Mouse (Mus musculus) kidney, postnatal 36 days (tissue): ENCODE measurements at regions not wholly inside any gene's neighbourhood (a gene's known extent, or its start where the extent isn't known, plus 50 kb on each side); places are given as distances from the start of the nearest gene placed in this dataset.

ENCODE experiments used
- DNase-seq, 2 experiments: peaks; one replicate each; pipeline ENCODE4 v3.0.0; 2021 to 2022; ENCODE audit warnings: mixed read lengths in 2 of 2

DNA sequence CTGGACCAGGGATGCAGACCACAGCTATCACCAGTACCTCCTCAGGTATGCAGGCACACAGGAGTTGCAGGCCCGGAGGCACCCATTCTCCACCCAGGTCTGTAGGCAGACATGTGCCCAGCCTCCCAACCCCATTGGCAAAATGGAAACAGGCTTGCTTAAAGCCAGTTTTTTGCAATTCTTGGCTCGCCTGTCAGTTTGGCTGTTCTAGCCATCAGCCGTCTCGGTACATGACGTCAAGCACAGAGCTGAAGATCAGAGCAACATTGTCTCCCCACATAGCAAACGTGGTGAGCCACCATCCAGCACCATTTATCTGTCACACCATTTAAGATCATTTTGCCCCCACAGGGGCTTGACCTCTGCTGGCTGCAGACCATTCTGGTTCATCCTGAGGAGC is 196.1 kb upstream of the Cops8 start:
- DNase-seq: no peak

DNA sequence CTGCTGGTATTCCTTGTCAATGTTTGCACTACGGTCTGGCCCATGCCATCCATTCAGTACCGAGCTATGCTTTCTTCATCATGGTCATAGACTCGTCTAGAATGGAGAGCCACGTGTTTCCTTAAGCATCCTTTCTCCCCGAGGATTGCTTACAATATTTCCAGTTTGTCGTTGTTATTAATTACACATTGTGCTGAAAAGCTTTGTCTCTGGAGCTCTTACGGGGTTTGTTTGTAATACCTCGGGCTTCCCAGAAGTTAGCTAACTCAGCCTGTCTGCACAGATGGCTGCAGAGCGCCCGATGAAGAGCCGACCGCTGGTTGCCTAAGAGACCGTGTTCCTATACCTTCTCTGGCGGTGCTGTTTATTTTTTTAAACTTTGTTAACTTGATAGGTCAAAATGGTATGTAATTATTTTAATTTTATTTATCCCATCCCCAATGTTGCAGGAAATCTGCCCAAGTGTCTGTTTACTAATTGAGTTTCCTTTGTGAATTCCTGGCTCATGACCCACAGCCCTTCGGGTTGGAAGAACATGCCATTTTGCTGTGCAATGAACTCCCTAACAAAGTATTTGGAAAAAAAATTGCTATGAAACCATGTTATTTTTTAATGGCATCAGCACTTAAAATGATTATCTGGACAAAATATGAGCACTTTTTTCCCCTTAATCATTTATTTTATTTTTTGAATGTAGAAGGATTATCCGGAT is 194.1 kb upstream of the Cops8 start:
- no peak for DNase-seq

DNA sequence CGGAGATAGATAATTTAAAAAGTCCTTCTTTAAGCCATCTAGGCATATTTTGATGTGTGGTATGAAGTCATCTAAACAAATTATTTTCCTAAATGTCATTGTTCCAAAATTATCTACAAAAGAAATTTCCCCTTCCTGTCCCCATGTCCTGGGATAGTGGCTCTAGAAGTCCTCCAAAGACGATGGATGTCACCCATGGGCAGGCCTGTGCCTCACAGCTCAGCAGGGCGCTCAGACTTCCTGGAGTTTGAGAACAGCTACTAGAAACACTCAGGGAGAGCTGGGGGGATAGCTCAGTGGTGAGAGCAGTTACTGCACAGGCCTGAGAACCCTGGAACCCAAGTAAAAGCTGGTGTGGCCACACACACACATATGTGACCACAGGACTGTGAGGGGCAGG is 193.5 kb upstream of the Cops8 start:
- DNase-seq: no peak

DNA sequence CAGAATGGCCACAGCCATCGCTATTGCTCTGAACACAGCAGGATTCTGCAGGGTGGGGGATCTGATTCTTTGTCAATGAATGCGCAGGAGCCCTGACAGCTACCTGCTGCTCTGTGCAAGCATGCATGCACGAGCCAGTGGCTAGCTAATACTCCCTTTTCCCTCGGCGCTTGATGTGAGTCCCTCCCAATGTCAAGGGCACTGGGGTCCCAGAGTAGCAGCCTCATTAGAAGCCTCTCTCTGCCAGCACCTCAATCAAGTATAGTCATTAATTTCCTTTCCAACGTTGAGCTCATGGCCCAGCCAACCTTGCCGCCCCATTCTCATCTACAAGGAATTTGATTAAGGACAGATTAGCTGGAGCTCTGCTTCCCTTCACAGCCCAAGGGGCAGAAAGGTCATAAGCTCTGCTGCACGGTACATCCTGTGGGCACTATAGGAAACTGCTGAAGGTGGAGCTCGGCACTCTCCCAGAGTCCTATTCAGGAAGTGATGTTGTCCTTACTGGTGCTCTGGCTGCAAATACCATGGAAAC is 190.2 kb upstream of the Cops8 start:
- DNase-seq: peak; percentile 37 to 62

DNA sequence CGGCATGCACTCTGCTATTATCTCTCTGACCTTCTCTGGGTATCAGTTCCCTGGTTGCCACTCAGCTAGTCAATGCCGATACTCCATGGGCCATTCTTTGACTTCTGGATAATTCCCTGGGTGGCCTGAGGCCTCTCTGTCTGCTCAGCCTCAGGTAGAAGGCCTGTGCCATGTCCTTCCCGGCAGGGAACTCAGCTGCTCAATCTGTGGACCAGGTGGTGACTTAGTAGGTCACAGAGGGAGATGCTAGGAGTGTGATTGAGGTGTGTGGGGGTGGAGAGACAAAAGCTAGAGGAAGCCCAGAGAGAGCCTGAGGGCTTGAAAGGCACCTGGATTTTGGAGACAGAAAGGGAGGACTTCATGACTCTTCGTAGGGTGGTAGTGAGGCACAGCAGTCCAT is 188.0 kb upstream of the Cops8 start:
- DNase-seq: no peak

DNA sequence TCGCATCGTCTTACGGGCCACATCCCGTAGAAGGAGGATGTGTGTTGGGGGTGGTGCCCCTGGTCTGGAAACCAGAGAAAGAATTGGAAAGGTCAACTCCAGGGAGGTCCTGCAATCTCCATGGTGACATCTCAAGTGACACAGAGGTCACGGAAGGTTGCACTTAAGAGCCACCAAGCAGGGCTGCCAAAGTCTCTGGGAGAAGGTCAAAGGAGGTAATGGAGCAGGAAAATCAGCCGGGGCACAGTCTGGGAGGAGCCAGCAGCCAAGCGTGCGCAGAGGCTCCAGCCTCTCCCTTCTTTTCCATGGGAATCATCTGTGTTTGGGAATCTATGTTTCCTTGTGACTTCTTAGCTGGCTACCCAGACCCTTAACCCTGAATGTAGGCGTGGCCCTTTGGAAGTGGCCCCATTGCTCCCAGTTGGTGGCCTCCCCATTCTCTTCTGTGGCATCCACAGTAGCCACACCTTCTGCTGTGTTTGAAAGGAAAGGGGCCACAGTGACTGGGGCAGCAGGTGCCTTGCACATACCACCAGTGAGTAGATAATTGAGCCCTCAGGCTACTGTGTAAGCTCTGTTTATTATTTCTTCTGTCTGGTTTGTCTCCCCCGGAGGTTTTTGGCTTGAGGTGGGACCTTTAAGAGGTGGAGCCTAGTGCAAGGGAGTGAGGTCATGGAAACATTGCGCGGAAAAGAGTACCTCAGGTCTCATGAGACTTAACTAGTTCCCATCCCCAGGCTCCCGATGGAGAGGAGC is 178.5 kb upstream of the Cops8 start:
- peak; percentile 41 to 55 for DNase-seq

DNA sequence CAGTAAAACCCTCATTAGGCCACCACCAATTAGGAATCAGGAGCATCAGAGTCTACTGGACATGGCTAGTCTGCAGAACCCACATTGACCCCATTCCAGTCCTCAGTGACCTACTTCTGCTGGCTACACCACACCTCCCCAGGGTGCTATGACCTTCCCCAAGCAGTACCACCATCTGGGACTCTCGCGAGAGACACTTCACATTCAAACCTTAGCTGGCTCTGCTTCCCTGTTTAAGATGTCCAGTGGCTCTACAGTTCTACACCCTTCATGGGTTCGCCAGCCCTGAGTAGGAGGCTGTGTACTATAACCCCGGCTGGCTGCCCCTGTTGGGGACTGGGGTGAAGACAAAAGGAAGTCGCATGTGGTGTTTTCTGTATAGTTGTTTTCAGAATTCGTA is 174.4 kb upstream of the Cops8 start:
- no peak for DNase-seq

DNA sequence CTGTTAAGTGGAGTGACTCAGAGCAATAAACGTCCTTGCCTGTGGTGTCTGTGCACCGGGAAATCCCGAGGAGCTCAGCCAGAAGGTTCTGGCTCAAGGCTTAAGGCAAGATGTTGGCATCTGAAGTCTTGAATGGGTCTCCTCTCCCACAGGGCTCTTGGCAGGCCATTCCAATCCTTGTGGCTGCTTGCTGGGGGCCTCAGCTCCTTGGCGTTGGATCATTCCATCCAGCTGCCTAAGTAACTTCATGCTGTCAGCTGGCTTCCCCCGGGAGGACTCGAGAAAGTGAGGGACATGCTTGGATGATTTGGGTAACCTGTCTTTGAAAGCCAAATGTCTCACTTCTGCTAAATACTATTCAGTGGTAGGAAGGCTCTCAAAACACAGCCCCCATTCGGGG is 174.0 kb upstream of the Cops8 start:
- DNase-seq: no peak

DNA sequence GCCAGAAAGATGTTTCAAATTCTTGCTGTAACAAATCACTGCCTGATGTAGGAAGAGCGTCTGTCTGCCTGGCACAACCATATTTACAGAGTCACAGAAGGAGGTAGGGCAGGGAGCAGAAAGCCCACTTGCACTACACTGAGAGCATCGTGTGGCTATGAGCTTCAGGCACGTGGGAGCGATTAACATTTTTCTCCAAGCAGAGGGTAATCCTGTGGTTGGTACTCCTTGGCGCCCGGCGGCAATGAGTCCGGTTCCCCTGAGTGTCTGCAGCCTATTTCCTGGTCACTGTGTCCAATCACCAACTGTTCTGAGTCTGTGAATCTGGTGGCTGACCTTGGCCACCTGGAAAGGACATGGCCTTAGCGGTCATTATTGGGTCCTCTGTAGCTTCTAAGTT is 172.3 kb upstream of the Cops8 start:
- DNase-seq: no peak

DNA sequence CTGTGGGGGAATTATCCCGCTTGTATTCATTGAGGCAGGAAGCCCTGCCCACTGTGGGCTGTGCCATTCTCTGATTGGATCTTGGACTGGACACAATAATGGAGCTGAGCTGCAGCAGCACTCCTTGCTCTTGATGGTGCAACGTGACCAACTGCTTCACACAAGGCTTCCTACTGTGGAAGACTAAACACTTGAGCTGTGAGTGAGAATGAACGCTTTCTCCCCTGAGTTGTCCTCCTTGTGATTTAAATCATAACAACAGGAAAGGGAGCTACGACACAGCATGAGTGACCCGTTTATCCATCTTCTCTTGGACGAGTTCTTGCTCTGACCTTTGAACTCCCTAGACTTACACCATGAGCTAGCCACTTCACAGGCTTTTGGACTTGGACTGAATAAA is 171.0 kb upstream of the Cops8 start:
- DNase-seq: no peak

DNA sequence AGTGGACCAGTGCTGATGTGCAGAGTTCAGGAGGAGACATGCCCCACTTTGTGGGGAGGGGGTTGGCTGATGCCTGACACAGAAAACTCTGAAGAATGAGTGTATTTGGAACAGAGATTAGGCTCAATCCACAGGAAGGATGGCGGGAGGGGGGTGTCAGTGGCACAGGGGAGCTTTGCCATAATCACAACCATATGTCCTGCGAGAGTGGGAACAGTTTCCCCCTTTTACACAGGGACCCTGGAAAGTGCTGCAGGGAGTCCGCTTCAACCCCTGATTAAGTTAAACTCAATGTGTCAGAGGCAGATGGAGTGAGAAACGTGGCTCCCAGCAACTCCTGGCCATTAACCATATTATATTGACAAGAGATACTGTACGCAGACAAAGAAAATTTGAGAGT is 168.9 kb upstream of the Cops8 start:
- no peak for DNase-seq

DNA sequence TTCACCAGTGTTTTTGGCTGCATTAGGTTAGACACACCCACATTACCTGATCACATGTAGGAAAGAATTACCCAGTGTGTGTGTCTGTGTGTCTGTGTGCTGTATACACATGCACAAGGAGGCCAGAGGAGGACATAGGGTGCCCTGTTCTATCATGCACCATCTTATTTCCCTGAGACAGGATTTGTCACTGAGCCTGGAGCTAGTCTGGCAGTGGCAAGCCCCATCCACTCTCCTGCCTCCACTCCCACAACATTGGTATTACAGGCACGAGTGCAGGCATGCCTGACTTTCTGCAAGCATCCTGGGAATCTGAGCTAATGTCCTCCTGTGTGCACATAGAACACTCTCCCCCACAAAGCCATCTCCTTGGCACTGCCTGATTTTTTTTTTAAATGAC is 162.1 kb upstream of the Cops8 start:
- peak in 1 of 2 experiments; percentile 26 for DNase-seq

DNA sequence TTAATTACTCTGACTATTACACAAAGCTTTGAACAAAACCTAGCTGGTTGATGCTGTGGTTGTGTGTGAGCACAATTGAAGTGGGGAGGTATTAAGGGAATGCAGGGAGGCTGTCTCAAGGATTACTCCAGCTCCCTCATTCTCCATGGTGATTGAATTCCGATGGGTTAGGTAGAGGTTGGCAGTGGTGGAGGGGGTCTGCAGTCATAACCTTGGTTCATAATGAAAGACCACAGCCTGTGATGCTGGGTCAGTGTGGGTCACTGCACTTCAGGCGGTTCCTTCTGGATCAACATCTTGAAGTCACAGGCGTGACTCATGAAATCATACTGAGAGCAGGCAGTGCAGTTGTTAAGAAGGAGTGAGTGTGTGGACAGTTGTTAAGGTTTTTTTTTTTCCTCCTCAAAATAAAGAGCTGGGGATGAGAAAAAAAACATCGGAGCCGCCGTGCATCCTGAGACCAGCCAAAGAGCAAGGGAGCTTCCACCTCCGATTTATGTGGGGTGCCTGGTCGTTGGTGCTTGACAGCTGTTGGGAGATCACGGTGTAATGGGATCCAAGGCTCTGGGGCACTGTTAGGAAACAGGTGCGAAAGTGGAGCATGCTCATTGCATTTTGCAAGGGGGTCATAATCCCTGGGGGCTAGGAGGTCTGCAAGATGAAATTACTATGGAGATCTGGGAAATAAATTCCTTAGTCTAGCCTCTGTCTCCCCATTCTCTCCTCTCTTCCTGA is 161.5 kb upstream of the Cops8 start:
- DNase-seq: peak in 1 of 2 experiments; percentile 17

DNA sequence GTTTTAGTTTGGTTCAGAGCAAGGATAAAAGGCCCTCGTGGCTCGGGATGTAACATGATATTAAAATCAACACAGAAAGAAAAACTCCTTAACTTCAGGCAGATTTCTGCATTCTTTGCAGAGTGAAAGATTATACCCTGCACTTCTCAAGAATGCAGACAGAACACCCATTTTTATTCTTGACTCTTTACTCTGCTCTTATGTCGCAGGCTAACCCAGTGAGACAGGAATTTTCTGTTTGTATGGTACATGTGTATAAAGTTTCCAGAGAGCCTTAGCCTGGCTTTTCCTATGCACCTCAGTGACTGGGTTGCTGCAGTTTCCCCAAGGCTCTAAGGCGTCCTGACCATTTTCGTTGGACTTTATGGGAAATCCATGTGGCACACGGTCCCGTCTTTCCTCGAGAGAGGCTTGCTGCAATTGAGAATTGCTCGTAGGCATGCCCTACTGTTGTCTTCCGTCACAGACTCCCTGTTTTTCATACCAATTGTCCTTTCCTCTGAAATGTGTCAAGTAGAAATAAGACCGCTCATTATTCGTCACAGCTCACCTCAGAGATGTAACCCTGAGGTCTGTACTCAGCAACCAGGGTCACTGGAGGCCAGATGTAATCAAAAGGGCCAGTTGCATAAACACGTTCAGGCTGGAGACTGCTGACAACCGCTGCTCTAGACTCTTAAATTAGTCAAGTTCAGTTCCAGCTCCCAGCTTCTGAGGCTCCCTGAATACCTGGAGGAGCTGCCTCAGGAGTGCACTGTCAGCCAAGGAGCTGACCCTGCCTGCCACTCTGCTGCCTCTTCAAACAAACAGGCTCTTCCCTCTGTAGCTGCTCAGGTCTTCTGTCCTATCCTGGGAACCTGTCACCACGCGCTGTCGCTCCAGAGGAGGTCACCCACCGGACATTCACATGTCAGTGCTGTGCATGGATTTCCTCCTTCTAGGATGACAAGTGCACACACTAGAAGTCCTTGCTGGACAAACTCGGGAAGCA is 160.2 kb upstream of the Cops8 start:
- DNase-seq: peak in 1 of 2 experiments; percentile 28

DNA sequence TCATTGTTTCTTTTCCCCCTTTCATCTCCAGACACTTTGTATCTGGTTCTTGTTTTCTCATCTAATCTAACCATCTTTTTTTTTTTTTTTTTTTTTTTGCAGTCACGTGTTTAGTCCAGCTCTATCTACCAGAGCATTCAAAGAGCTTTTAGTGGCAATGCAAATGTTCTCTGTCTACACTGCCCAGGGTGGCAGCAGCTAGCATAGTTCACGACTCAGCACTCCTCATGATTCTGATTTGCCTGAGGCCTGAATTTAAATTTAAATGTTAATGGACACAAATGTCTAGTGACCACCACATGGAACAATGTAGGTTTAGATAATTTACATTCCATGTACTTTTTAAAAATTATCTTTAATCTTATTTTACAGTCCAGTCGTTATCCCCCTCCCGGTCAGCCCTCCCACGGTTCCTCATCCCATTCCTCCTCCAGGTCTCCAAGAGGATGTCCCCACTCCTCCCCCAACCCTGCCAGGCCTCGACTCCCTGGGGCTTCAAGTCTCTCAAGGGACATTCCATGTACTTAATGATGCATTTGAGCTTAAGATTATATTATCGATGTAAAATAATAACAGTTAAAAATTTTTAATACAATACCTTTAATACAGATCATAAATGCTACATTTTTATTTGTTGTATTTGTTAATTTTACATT is 153.1 kb upstream of the Cops8 start:
- no peak for DNase-seq

DNA sequence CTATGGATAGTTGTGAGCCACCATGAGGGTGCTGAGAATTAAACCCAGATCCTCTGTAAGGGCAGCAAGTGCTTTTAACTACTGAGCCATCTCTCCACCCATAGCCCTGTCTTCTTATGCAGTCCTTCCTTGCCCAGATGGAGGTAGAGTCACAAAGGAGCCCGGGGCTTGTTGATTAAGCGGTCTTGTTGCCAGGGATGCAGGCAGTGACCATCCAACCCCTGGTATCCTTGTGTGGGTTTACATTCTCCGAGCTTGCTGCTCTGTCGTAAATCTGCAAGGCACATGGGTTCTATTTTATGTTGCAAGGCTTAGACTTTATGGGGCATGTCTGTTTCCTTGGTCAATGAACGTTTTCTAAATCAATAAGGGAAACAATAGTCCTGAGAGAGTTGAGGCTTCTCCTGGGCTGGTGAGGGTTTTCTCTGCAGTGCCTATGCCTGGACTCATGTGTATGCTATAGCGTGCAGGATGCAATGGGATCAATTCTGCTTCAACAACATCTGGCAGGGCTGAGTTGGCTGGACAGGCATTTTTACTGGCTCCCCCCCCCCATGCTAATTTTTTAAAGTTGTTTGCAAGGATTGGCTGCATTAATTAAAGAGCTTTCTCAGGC is 150.7 kb upstream of the Cops8 start:
- no peak for DNase-seq

DNA sequence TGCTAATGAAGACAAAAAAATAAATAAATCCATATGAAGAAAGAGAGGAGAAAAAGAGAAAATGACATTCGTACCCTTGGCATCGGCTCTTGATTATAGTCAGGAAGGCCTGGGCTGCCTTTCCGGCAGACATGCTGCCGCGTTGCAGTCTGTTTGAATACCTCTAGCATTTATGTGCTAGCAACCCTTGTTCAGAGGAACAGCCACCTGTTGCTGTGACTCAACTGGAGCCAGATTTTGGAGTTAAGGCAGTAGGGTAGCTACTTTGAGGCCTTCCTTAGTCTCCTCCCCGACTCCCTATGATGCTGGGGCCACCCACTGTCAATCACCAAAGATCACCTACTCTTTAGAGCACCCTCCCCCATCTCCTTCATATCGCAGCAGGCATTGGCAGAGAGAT is 148.5 kb upstream of the Cops8 start:
- no peak for DNase-seq

DNA sequence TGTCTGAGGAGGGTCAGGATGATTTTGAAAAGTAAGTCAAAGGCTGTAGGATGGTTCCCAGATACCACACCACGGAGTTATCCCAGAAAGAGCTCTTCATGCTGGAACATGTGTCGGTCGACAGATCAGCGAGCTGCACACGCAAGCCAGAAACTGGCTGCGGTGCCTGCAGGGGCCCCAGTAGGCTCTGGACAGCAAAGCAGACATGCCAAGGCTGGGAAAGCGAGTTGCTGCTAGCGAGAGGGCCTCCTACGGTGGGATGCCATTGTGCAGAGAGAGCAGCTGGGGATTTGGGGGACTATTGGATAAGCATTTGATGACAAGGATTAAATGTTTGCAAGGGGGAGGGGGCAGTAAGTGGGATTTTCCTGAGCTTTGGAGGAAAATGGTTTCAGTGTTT is 145.4 kb upstream of the Cops8 start:
- no peak for DNase-seq

DNA sequence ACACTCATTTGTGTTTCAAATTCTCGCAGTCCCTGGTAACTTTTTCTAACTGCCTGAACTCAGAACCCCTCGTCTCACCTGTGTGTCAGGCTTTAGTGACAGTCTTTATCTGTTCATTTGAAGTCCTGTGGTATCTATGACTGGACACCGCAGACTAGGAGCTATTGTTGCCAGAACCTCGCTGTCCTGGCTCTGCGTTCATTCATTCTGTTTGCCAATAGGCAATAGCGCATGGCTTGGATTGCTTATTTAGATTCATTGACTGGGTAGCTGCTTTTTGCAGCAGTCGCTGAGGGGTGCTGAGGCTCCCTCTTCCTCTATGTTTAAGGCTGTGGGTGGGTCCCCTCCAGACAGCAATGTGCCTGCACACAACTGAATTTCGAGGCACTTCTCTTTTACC is 144.6 kb upstream of the Cops8 start:
- no peak for DNase-seq

DNA sequence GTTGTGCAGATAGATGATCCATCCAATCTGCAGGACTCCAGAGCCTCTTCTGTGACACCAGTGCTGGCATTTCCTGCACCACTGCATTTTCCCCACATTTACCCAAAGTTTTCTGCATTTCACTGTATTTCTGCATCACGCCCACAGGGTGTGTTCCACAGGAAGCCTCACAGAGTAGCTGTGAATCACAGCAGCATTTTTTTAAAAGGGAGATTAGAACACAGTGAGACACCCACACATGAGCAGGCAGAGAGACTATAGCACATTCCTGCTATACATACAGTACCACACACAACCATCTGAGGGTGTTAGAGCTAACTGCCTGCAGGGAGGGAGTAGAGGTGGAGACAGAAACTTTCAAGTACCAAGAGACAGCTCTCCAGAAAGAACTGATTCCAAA is 141.1 kb upstream of the Cops8 start:
- no peak for DNase-seq

DNA sequence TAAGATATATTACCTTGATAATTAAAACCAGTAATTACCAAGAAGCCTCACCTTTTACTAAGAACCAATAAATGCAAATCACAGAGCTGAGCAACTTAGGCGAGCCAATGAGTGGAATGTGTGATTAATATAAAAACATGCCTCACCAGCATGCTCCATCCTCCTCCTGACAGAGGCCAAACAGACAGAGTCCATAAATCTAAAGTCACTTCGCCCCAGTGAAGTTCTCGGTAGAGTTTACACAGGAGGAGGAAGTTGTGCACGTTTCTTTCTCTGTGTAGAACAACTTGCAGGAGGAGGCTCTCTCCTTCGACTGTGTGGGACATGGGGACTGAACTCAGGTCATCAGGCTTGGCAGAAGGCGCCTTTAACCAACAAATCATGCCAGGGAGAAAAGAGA is 139.5 kb upstream of the Cops8 start:
- no peak for DNase-seq
